Mouse (Mus musculus) midbrain, embryonic 11.5 days (tissue): ENCODE measurements around the gene Lrpap1. TPM values are rescaled to one million over a fixed set of nuclear protein-coding genes. Genes with fewer than 3 reads are reported as not detected.

ENCODE experiments used
- ATAC-seq: fragments of 200-750 bp; cut with Nextera tagmentation; 2 replicates; pipeline ENCODE4 v1.8.0; 2017; ENCODE audit warnings: moderate TSS enrichment, moderate library complexity; ENCODE audit not compliant: low FRiP score
- DNase-seq: peaks from one replicate; pipeline ENCODE4 v3.0.0; 2015; ENCODE audit warnings: low spot score; ENCODE audit errors: missing footprints
- H3K27ac ChIP-seq: fragments of 300-500 bp; sonication (generic); 2 replicates; pipeline ENCODE4 v1.5.1; 2014; ENCODE audit warnings: low read depth, low read length
- H3K27me3 ChIP-seq: fragments of 300-500 bp; sonication (generic); 2 replicates; pipeline ENCODE4 v1.6.1; 2014; ENCODE audit warnings: mild to moderate bottlenecking, low read length, moderate library complexity, mixed read lengths; ENCODE audit not compliant: control insufficient read depth, insufficient read depth
- H3K36me3 ChIP-seq: fragments of 300-500 bp; sonication (generic); 2 replicates; pipeline ENCODE4 v1.6.1; 2014; ENCODE audit warnings: mild to moderate bottlenecking, low read length, moderate library complexity, mixed read lengths; ENCODE audit not compliant: control insufficient read depth, insufficient read depth
- H3K4me1 ChIP-seq: fragments of 300-500 bp; sonication (generic); 2 replicates; pipeline ENCODE4 v1.6.1; 2014; ENCODE audit warnings: low read length; ENCODE audit not compliant: control insufficient read depth, insufficient read depth
- H3K4me2 ChIP-seq: fragments of 300-500 bp; sonication (generic); 2 replicates; pipeline ENCODE4 v1.6.1; 2014; ENCODE audit warnings: mild to moderate bottlenecking, moderate library complexity
- H3K4me3 ChIP-seq: fragments of 300-500 bp; sonication (generic); 2 replicates; pipeline ENCODE4 v1.5.1; 2014; ENCODE audit warnings: low read depth, low read length
- H3K9ac ChIP-seq: fragments of 300-500 bp; sonication (generic); 2 replicates; pipeline ENCODE4 v1.6.1; 2014; ENCODE audit warnings: low read length
- H3K9me3 ChIP-seq: fragments of 300-500 bp; sonication (generic); 2 replicates; pipeline ENCODE4 v1.6.1; 2016; ENCODE audit warnings: low read length; ENCODE audit not compliant: control insufficient read depth
- WGBS: fragments of 180-500 bp; shearing (Covaris S2); extraction: QIAGEN DNeasy Blood & Tissue Kit; methylation state at CpG from one replicate; pipeline ENCODE4 v1.1.7; 2014; 5-methylcytosine and 5-hydroxymethylcytosine counted together
- polyA plus RNA-seq: library from polyadenylated mRNA; unstranded; fragments of >200 nt; fragmentation: Nextera tagmentation; extraction: Ambion mirVana; gene quantifications from 2 replicates; pipeline ENCODE4 v1.2.1, GENCODE M21; 2014

Gene Lrpap1
- polyA plus RNA-seq, 1 experiment from 2014 or later, result 95.5 TPM

GRCm38 (mm10) chr5:35104183-35104959, 1.2 kb downstream of the Lrpap1 start:
- peak overlapping the region; percentile 58 for H3K4me2 ChIP-seq
- 0 out of 2 replicates have a peak, but pooled peaks cover 2% of the 10 kb centered on the region for H3K36me3 ChIP-seq
- peak overlapping the region; percentile 70 for H3K4me3 ChIP-seq
- no peaks in the 10 kb centered on the region for H3K9me3 ChIP-seq
- no peak for ATAC-seq
- no peak for DNase-seq
- H3K27me3 ChIP-seq, result no peaks in the 10 kb centered on the region
- peaks cover 16% of the 10 kb centered on the region for H3K4me1 ChIP-seq
- H3K9ac ChIP-seq, result peak overlapping the region; percentile 77
- H3K27ac ChIP-seq, result no peak overlapping the region
- WGBS, result 60% methylated on average over 8 of the region's 8 CpGs

GRCm38 (mm10) chr5:35103528-35103927, 2.0 kb downstream of the Lrpap1 start:
- DNase-seq (no peak), ATAC-seq (no peak)
- Histone ChIP-seq H3K9me3 (no peaks in the 10 kb centered on the region), H3K27me3 (no peaks in the 10 kb centered on the region), H3K4me3 (no peak overlapping the region), H3K27ac (no peak overlapping the region), H3K4me2 (no peak overlapping the region), H3K4me1 (peaks cover 16% of the 10 kb centered on the region), H3K36me3 (peaks cover 5% of the 10 kb centered on the region; the same call in 1 of the 2 replicates), H3K9ac (no peak overlapping the region)
- WGBS, result 83% methylated on average over 2 of the region's 2 CpGs

- WGBS, result 86% methylated on average over 8 of the region's 8 CpGs
- no peak for DNase-seq
Observed at GRCm38 (mm10) chr5:35103086-35103485, 2.5 kb downstream of the Lrpap1 start.

GRCm38 (mm10) chr5:35091636-35092035, 13.9 kb downstream of the Lrpap1 start:
- H3K9me3 ChIP-seq, result no peaks in the 10 kb centered on the region
- WGBS, result 87% methylated on average over 3 of the region's 3 CpGs

More at GRCm38 (mm10) chr5:35103086-35103485, 2.5 kb downstream of the Lrpap1 start:
- Histone ChIP-seq H3K27ac (no peak overlapping the region), H3K36me3 (peaks cover 7% of the 10 kb centered on the region; the same call in 1 of the 2 replicates), H3K4me3 (no peak overlapping the region), H3K9ac (no peak overlapping the region), H3K4me2 (no peak overlapping the region), H3K4me1 (peaks cover 16% of the 10 kb centered on the region), H3K9me3 (no peaks in the 10 kb centered on the region), H3K27me3 (no peaks in the 10 kb centered on the region)
- ATAC-seq, result no peak

GRCm38 (mm10) chr5:35089614-35089963, 16.0 kb downstream of the Lrpap1 start:
- DNase-seq (no peak), ATAC-seq (no peak)
- H3K4me2 ChIP-seq, result no peak overlapping the region
- no peak overlapping the region for H3K9ac ChIP-seq
- 0 out of 2 replicates have a peak, but pooled peaks cover 2% of the 10 kb centered on the region for H3K36me3 ChIP-seq
- H3K4me1 ChIP-seq, result no peaks in the 10 kb centered on the region
- WGBS, result 82% methylated on average over 5 of the region's 5 CpGs
- H3K27ac ChIP-seq, result no peak overlapping the region
- no peak overlapping the region for H3K4me3 ChIP-seq
- H3K27me3 ChIP-seq, result no peaks in the 10 kb centered on the region
- no peaks in the 10 kb centered on the region for H3K9me3 ChIP-seq

More at GRCm38 (mm10) chr5:35091636-35092035, 13.9 kb downstream of the Lrpap1 start:
- Histone ChIP-seq H3K4me3 (no peak overlapping the region), H3K9ac (no peak overlapping the region), H3K27me3 (no peaks in the 10 kb centered on the region), H3K4me1 (no peaks in the 10 kb centered on the region), H3K27ac (no peak overlapping the region), H3K4me2 (no peak overlapping the region), H3K36me3 (peaks cover 8% of the 10 kb centered on the region; the same call in 1 of the 2 replicates)
- peak; percentile 56 for DNase-seq
- no peak for ATAC-seq

- Histone ChIP-seq H3K9ac (no peak overlapping the region), H3K4me3 (no peak overlapping the region), H3K36me3 (0 out of 2 replicates have a peak, but pooled peaks cover 2% of the 10 kb centered on the region), H3K4me2 (no peak overlapping the region), H3K4me1 (no peaks in the 10 kb centered on the region), H3K9me3 (no peaks in the 10 kb centered on the region), H3K27ac (no peak overlapping the region), H3K27me3 (no peaks in the 10 kb centered on the region)
- DNase-seq, result peak; percentile 87
- 67% methylated on average over 9 of the region's 9 CpGs for WGBS
- ATAC-seq, result peak; percentile 24; the same call in 1 of the 2 replicates
Observed at GRCm38 (mm10) chr5:35088785-35089613, 16.6 kb downstream of the Lrpap1 start.

GRCm38 (mm10) chr5:35084913-35085312, 20.7 kb downstream of the Lrpap1 start:
- no peak overlapping the region for H3K9ac ChIP-seq
- ATAC-seq (no peak), DNase-seq (no peak)
- H3K27ac ChIP-seq, result no peak overlapping the region
- no peaks in the 10 kb centered on the region for H3K36me3 ChIP-seq
- H3K4me3 ChIP-seq, result no peak overlapping the region
- H3K4me1 ChIP-seq, result no peaks in the 10 kb centered on the region
- no peaks in the 10 kb centered on the region for H3K9me3 ChIP-seq
- no peak overlapping the region for H3K4me2 ChIP-seq
- H3K27me3 ChIP-seq, result no peaks in the 10 kb centered on the region
- 75% methylated on average over 3 of the region's 3 CpGs for WGBS

- no peak for DNase-seq
- Histone ChIP-seq H3K27ac (no peak overlapping the region), H3K9ac (no peak overlapping the region), H3K27me3 (no peaks in the 10 kb centered on the region), H3K36me3 (no peaks in the 10 kb centered on the region), H3K4me2 (no peak overlapping the region), H3K4me3 (no peak overlapping the region), H3K9me3 (no peaks in the 10 kb centered on the region), H3K4me1 (0 out of 2 replicates have a peak, but pooled peaks cover 3% of the 10 kb centered on the region)
- 29% methylated on average over 18 of the region's 18 CpGs for WGBS
- ATAC-seq, result no peak
Observed at GRCm38 (mm10) chr5:35079101-35079500, 26.5 kb downstream of the Lrpap1 start.

- Histone ChIP-seq H3K36me3 (no peaks in the 10 kb centered on the region), H3K27me3 (no peaks in the 10 kb centered on the region), H3K9ac (no peak overlapping the region), H3K4me3 (no peak overlapping the region), H3K27ac (no peak overlapping the region), H3K4me1 (0 out of 2 replicates have a peak, but pooled peaks cover 3% of the 10 kb centered on the region), H3K4me2 (no peak overlapping the region), H3K9me3 (no peaks in the 10 kb centered on the region)
- DNase-seq (no peak), ATAC-seq (no peak)
- 91% methylated on average over 1 of the region's 1 CpGs for WGBS
Observed at GRCm38 (mm10) chr5:35076369-35076768, 29.2 kb downstream of the Lrpap1 start.
